In genomic region chr2:64097937-64098617, GRCm38 (mm10) we compare ENCODE assay signal across 7 mouse cellular contexts. TPM values are rescaled to one million over a fixed set of nuclear protein-coding genes. Genes with fewer than 3 reads are reported as not detected.
DNase-seq lines count a peak whose midpoint lies in the region; ATAC-seq and TF ChIP-seq lines count a peak whose summit lies in the region.

TSS of gene Fign (minus strand) at chr2:64098038.

- intact Hi-C loops in left cerebral cortex, postnatal 4 days (cut with DNase I), result loop anchor here (5.0 kb wide), 1 partner anchor 396 kb away; no protein-coding TSS in a partner anchor

- WGBS in embryonic facial prominence, embryonic 11.5 days, result under 1% methylated on average over 60 of the region's 85 CpGs
- under 1% methylated on average over 78 of the region's 85 CpGs for WGBS in midbrain, embryonic 12.5 days

- no peak within 1 kb of the TSS for H3K27ac ChIP-seq in bone marrow macrophage, adult 2 months (ENCODE audit: insufficient read depth, low read depth, low read length)
- peak within 1 kb of the TSS; percentile 100 for H3K27ac ChIP-seq in embryonic facial prominence, embryonic 11.5 days (replicated peaks; ENCODE audit: low read depth, low read length)
- H3K27ac ChIP-seq in midbrain, embryonic 12.5 days (replicated peaks), result peak within 1 kb of the TSS; percentile 100

- H3K4me2 ChIP-seq in embryonic facial prominence, embryonic 11.5 days (ENCODE audit: low read depth, low read length), result peak within 1 kb of the TSS; percentile 79
- peak within 1 kb of the TSS; percentile 72 for H3K4me2 ChIP-seq in midbrain, embryonic 12.5 days (replicated peaks)

- H3K9me3 ChIP-seq in embryonic facial prominence, embryonic 11.5 days (replicated peaks; ENCODE audit: control insufficient read depth, low read length), result no peaks in the 10 kb centered on the region
- no peaks in the 10 kb centered on the region for H3K9me3 ChIP-seq in midbrain, embryonic 12.5 days

- H3K36me3 ChIP-seq in embryonic facial prominence, embryonic 11.5 days (replicated peaks; ENCODE audit: control insufficient read depth, insufficient read depth, low read depth, low read length), result no peaks in the 10 kb centered on the region
- no peaks in the 10 kb centered on the region for H3K36me3 ChIP-seq in midbrain, embryonic 12.5 days

- no peaks in the 10 kb centered on the region for H3K27me3 ChIP-seq in embryonic facial prominence, embryonic 11.5 days (ENCODE audit: control insufficient read depth, insufficient read depth, low read length)
- H3K27me3 ChIP-seq in midbrain, embryonic 12.5 days, result no peaks in the 10 kb centered on the region

- no peak for TF ChIP-seq POLR2A in bone marrow macrophage, adult 2 months (IDR thresholded peaks at IDR 0.05; ENCODE audit: borderline replicate concordance, low read depth, low read length)

- DNase-seq in embryonic facial prominence, embryonic 11.5 days (ENCODE audit: low spot score), result peak; percentile 92
- DNase-seq in heart, adult 11 months, result peak; percentile 98
- peak; percentile 93 for DNase-seq in kidney, adult 11 months
- peak; percentile 78 for DNase-seq in left cerebral cortex, postnatal 4 days
- DNase-seq in spleen, postnatal 4 days (ENCODE audit: low spot score in 2 of 2), result peak; percentile 13 to 61

- no peaks in the 10 kb centered on the region for H3K4me1 ChIP-seq in bone marrow macrophage, adult 2 months (ENCODE audit: control insufficient read depth, insufficient read depth, low read length)
- H3K4me1 ChIP-seq in embryonic facial prominence, embryonic 11.5 days (ENCODE audit: control insufficient read depth, insufficient read depth, low read length), result no peaks in the 10 kb centered on the region
- peaks cover 24% of the 10 kb centered on the region for H3K4me1 ChIP-seq in midbrain, embryonic 12.5 days

- ATAC-seq in embryonic facial prominence, embryonic 11.5 days (replicated peaks; ENCODE audit: insufficient number of reproducible peaks, low FRiP score, low TSS enrichment, low read depth), result peak; percentile 87
- ATAC-seq in midbrain, embryonic 12.5 days (ENCODE audit: low FRiP score, low read depth), result peak; percentile 82

- TF ChIP-seq CTCF in bone marrow macrophage, adult 2 months (IDR thresholded peaks at IDR 0.05; ENCODE audit: low read depth, low read length), result no peak

- H3K9ac ChIP-seq in embryonic facial prominence, embryonic 11.5 days (replicated peaks; ENCODE audit: low read length), result peak within 1 kb of the TSS; percentile 95
- H3K9ac ChIP-seq in midbrain, embryonic 12.5 days (replicated peaks), result peak within 1 kb of the TSS; percentile 96

- H3K4me3 ChIP-seq in bone marrow macrophage, adult 2 months (ENCODE audit: insufficient read depth, low read length), result peak within 1 kb of the TSS; percentile 35
- peak within 1 kb of the TSS; percentile 77 for H3K4me3 ChIP-seq in embryonic facial prominence, embryonic 11.5 days (ENCODE audit: low read depth, low read length)
- peak within 1 kb of the TSS; percentile 82 for H3K4me3 ChIP-seq in midbrain, embryonic 12.5 days

RNA-seq across cellular contexts. Expression of gene Fign, which starts in this region (rescaled TPM):
- polyA plus RNA-seq in bone marrow macrophage, adult 2 months (2012; ENCODE audit: insufficient read depth, insufficient read length, missing spikeins), result 0.11 TPM in 1 of 2 replicates, not detected in the other
- 13.2 and 15.9 TPM in 2 replicates for polyA plus RNA-seq in embryonic facial prominence, embryonic 11.5 days (2014; fragmentation: Nextera tagmentation; extraction: Ambion mirVana)
- 1 to 10 TPM; 5.1 to 6.4 TPM for total RNA-seq in left cerebral cortex, postnatal 4 days (2021)
- polyA plus RNA-seq in midbrain, embryonic 12.5 days (2016; fragmentation: Nextera tagmentation; extraction: Ambion mirVana), result 17.0 and 19.6 TPM in 2 replicates

Comparison
In these comparisons a context has a peak if more than half of its experiments do, and no peak if none do; other contexts are left out.
1. RNA of gene Fign (polyA plus RNA-seq): 17.0 to 19.6 TPM in midbrain, embryonic 12.5 days and 13.2 to 15.9 TPM in embryonic facial prominence, embryonic 11.5 days; 0.11 TPM in bone marrow macrophage, adult 2 months; every median in the first group is over 10 times any median in the second.
2. DNase-seq: peak in every context shown above with its lines; median percentile 98 in heart, adult 11 months; 93 in kidney, adult 11 months; 92 in embryonic facial prominence, embryonic 11.5 days; 78 in left cerebral cortex, postnatal 4 days; 37 in spleen, postnatal 4 days.
3. Peak in every context shown above with its lines, with median percentiles within 50 percentile points of each other: H3K4me3 ChIP-seq.